Mouse (Mus musculus): ENCODE measurements around the gene Ctu2. TPM values are rescaled to one million over a fixed set of nuclear protein-coding genes. Genes with fewer than 3 reads are reported as not detected.
A peak's percentile ranks its signal among the peaks of the same experiment; 100 is the strongest.

Gene Ctu2
- total RNA-seq (2014; rRNA removed) (7.0 and 13.5 TPM in 2 replicates), polyA plus RNA-seq (2012; rRNA removed) (21.1 and 27.0 TPM in 2 replicates)

DNA sequence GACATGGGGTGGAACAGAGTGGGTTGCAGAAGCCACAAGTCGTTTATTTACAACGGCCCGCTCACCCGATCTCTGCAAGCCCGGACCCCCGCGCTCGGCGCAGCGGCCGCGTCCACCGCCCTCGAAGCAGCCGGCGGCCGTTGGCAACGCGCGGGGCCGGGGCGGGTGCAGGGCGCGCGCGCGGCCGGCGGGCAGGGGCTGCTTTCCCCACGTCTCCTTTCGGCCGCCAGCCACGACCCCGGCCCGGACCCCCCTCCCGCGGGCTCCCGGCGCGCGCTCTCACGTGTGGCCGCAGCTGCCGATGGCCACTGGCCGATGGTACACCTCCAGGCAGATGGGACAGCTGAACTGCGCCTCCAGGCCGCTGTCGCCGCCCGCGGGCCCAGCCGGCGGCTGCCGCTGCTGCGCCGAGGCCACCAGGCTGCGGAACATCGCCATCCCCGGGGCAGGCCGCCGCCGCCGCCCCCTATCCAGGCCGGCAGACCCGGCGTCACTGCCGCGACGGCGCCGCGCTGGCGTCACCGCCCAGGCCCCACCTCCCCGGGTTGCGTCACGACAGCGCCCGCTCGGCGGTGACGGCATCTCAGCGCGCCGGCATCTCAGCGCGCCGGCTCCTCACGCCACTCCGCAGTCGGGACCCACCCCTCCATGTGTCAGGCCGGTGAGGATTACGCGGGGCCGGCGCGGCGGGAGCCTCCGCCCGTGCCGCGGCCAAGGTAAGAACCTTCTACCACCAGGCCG lies at the start of gene Ctu2, which contains the start of gene Rnf166:
TSS of gene Ctu2 (plus strand) at position 564 of the 741 bp plus-strand sequence.
TSS of gene Rnf166 (minus strand) at position 485 of the 741 bp plus-strand sequence.
- WGBS, result under 1% methylated on average over 103 of the region's 103 CpGs
- TF ChIP-seq CTCF (IDR thresholded peaks at IDR 0.05; ENCODE audit: low read depth, low read length) (no peak), POLR2A (IDR thresholded peaks at IDR 0.05; ENCODE audit: extremely low read depth, insufficient read depth, low read length) (no peak)
- peaks cover 11% of the 10 kb centered on the region for H3K4me1 ChIP-seq (ENCODE audit: control insufficient read depth, insufficient read depth, low read length)
- DNase-seq (ENCODE audit: extremely low read depth, low read depth, low spot score), result peak; percentile 44
- no peaks in the 10 kb centered on the region for H3K27me3 ChIP-seq (ENCODE audit: control insufficient read depth, insufficient read depth, low read length)
- peak within 1 kb of the TSS; percentile 99 for H3K4me3 ChIP-seq (ENCODE audit: insufficient read depth, low read depth, low read length)
- peaks cover 18% of the 10 kb centered on the region for H3K79me2 ChIP-seq (ENCODE audit: control insufficient read depth, insufficient read depth, low read length)
- H3K36me3 ChIP-seq (ENCODE audit: control insufficient read depth, insufficient read depth, low read length), result peaks cover 4% of the 10 kb centered on the region; the same call in 1 of the 2 replicates
- peak within 1 kb of the TSS; percentile 100 for H3K9ac ChIP-seq (ENCODE audit: low read depth, low read length)
- peak within 1 kb of the TSS; percentile 66 for H3K27ac ChIP-seq (replicated peaks; ENCODE audit: insufficient read depth, low read depth, low read length)

GRCm38 (mm10) chr8:122426145-122426544 lies 49.8 kb upstream of the Ctu2 start:
- Histone ChIP-seq H3K79me2 (ENCODE audit: control insufficient read depth, insufficient read depth, low read length) (no peaks in the 10 kb centered on the region), H3K9ac (ENCODE audit: low read depth, low read length) (no peak overlapping the region), H3K27me3 (ENCODE audit: control insufficient read depth, insufficient read depth, low read length) (no peaks in the 10 kb centered on the region), H3K4me1 (ENCODE audit: control insufficient read depth, insufficient read depth, low read length) (no peaks in the 10 kb centered on the region), H3K4me3 (ENCODE audit: insufficient read depth, low read depth, low read length) (no peak overlapping the region), H3K36me3 (ENCODE audit: control insufficient read depth, insufficient read depth, low read length) (no peaks in the 10 kb centered on the region), H3K27ac (replicated peaks; ENCODE audit: insufficient read depth, low read depth, low read length) (no peak overlapping the region)
- 72% methylated on average over 9 of the region's 9 CpGs for WGBS
- no peak for TF ChIP-seq CTCF (IDR thresholded peaks at IDR 0.05; ENCODE audit: low read depth, low read length)
- no peak for TF ChIP-seq POLR2A (IDR thresholded peaks at IDR 0.05; ENCODE audit: extremely low read depth, insufficient read depth, low read length)
- DNase-seq (ENCODE audit: extremely low read depth, low read depth, low spot score), result no peak

DNA sequence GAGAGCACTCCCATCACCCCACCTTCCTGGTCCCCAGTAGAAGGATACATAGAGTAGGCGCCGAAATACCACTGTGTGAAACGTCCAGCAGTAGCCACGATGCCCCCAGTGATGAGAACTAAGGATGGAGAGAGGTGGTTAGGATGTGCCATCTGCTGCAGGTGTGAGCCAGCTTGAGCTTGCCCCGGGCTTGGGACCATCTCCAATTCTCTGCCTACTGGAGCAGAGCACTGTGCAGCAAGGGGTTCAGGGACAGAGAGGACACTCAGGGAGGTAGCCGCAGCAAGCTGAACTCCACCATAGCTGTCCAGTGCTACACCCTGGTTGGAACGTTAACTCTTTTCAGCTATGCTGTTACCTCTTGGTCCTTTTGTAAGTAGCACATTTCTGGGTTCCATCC lies 48.3 kb upstream of the Ctu2 start:
- Histone ChIP-seq H3K9ac (ENCODE audit: low read depth, low read length) (no peak overlapping the region), H3K36me3 (ENCODE audit: control insufficient read depth, insufficient read depth, low read length) (no peaks in the 10 kb centered on the region), H3K4me3 (ENCODE audit: insufficient read depth, low read depth, low read length) (no peak overlapping the region), H3K27ac (replicated peaks; ENCODE audit: insufficient read depth, low read depth, low read length) (no peak overlapping the region), H3K4me1 (ENCODE audit: control insufficient read depth, insufficient read depth, low read length) (no peaks in the 10 kb centered on the region), H3K79me2 (ENCODE audit: control insufficient read depth, insufficient read depth, low read length) (no peaks in the 10 kb centered on the region), H3K27me3 (ENCODE audit: control insufficient read depth, insufficient read depth, low read length) (no peaks in the 10 kb centered on the region)
- no peak for TF ChIP-seq POLR2A (IDR thresholded peaks at IDR 0.05; ENCODE audit: extremely low read depth, insufficient read depth, low read length)
- no peak for TF ChIP-seq CTCF (IDR thresholded peaks at IDR 0.05; ENCODE audit: low read depth, low read length)
- WGBS, result 94% methylated on average over 7 of the region's 7 CpGs
- DNase-seq (ENCODE audit: extremely low read depth, low read depth, low spot score), result no peak

- DNase-seq (ENCODE audit: extremely low read depth, low read depth, low spot score), result no peak
- H3K9ac ChIP-seq (ENCODE audit: low read depth, low read length), result no peak overlapping the region
- no peak for TF ChIP-seq CTCF (IDR thresholded peaks at IDR 0.05; ENCODE audit: low read depth, low read length)
- TF ChIP-seq POLR2A (IDR thresholded peaks at IDR 0.05; ENCODE audit: extremely low read depth, insufficient read depth, low read length), result no peak
- no peak overlapping the region for H3K4me3 ChIP-seq (ENCODE audit: insufficient read depth, low read depth, low read length)
- H3K79me2 ChIP-seq (ENCODE audit: control insufficient read depth, insufficient read depth, low read length), result no peaks in the 10 kb centered on the region
- H3K4me1 ChIP-seq (ENCODE audit: control insufficient read depth, insufficient read depth, low read length), result no peaks in the 10 kb centered on the region
- no peak overlapping the region for H3K27ac ChIP-seq (replicated peaks; ENCODE audit: insufficient read depth, low read depth, low read length)
- H3K27me3 ChIP-seq (ENCODE audit: control insufficient read depth, insufficient read depth, low read length), result no peaks in the 10 kb centered on the region
- WGBS, result 87% methylated on average over 9 of the region's 9 CpGs
- no peaks in the 10 kb centered on the region for H3K36me3 ChIP-seq (ENCODE audit: control insufficient read depth, insufficient read depth, low read length)
Observed at GRCm38 (mm10) chr8:122428163-122428562, 47.8 kb upstream of the Ctu2 start.

- peak; percentile 38 for DNase-seq (ENCODE audit: extremely low read depth, low read depth, low spot score)
Observed at GRCm38 (mm10) chr8:122430058-122430636, 45.8 kb upstream of the Ctu2 start.

More at GRCm38 (mm10) chr8:122430058-122430636, 45.8 kb upstream of the Ctu2 start:
- Histone ChIP-seq H3K27ac (replicated peaks; ENCODE audit: insufficient read depth, low read depth, low read length) (0 out of 2 replicates have a peak overlapping the region, but pooled peaks have one; percentile 7), H3K36me3 (ENCODE audit: control insufficient read depth, insufficient read depth, low read length) (peaks cover 1% of the 10 kb centered on the region), H3K27me3 (ENCODE audit: control insufficient read depth, insufficient read depth, low read length) (no peaks in the 10 kb centered on the region), H3K4me1 (ENCODE audit: control insufficient read depth, insufficient read depth, low read length) (no peaks in the 10 kb centered on the region), H3K79me2 (ENCODE audit: control insufficient read depth, insufficient read depth, low read length) (no peaks in the 10 kb centered on the region), H3K4me3 (ENCODE audit: insufficient read depth, low read depth, low read length) (no peak overlapping the region), H3K9ac (ENCODE audit: low read depth, low read length) (no peak overlapping the region)
- WGBS, result 79% methylated on average over 10 of the region's 10 CpGs
- no peak for TF ChIP-seq POLR2A (IDR thresholded peaks at IDR 0.05; ENCODE audit: extremely low read depth, insufficient read depth, low read length)
